Mouse (Mus musculus) CD4-positive naive resting alpha-beta T cell, adult 76 days (primary cell): Measurements from ENCODE around the gene C1qb. TPM values are rescaled to one million over a fixed set of nuclear protein-coding genes. Genes with fewer than 3 reads are reported as not detected.

Source experiments
- total RNA-seq: library from RNA; stranded (reverse); gene quantifications from one replicate; pipeline ENCODE4 v1.2.4, GENCODE M21; 2023

C1qb gene
- 9.1 TPM for total RNA-seq

DNA sequence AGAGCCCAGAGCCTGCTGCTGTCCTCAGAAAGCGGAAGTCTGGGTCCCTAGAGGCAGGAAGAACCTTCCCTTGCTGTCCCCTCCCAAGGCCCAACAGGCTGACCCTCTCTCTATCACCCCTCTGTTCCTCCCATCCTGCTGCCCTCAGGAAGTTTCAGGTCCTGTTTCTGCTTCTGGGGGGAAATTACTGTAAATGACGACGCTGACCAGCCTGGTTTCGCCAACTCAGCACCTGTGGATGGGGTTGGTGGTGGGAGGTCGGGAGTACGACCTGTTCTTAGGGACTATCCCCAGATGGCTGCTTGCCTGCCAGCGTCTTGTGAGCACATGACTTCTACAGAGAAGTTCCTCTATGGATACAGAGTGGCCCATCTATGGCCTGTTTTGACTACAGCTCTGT is at the start of gene C1qb:
TSS of gene C1qb (minus strand) at position 87 of the 400 bp plus-strand sequence.

DNA sequence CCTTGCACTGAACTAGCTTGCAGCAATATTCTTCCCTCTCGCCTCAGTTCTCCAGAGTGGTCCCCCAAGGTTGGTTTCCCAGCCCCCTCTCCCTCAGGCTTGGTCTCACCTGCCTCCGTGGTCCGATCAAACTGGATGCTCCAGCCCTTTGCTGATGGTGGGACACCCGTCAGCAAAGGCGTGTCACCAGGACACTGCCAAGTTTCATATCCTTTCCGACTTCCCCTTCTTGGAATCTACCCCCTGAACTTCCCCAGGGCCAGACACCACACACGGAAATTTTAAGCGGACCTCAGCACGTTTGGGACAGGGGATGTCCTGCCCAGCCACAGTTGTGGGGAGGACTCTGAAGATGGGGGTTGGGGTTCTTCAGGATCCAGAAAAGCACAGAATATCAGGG is 12.7 kb upstream of the C1qb start, which contains the start of gene C1qa:
TSS of gene C1qa (minus strand) at position 167 of the 400 bp plus-strand sequence.

GRCm38 (mm10) chr4:136892811-136893210 is 6.8 kb upstream of the C1qb start, which contains the start of gene C1qc:
Gene C1qc (minus strand): TSS chr4:136893065.

GRCm38 (mm10) chr4:136835621-136836386 is 50.2 kb downstream of the C1qb start, which contains the start of gene Ephb2:
Gene Ephb2 (minus strand): TSS chr4:136835988.

Other genes with a start within 250 kb of the C1qb start
- gene Ephb2, start 50.2 kb downstream of the C1qb start, total RNA-seq = 0.18 TPM
- 13.5 TPM for gene C1qc, start 6.9 kb upstream of the C1qb start, total RNA-seq
- 11.3 TPM for gene C1qa, start 12.6 kb upstream of the C1qb start, total RNA-seq
- gene Epha8, start 70.6 kb upstream of the C1qb start, total RNA-seq = not detected
- gene Zbtb40, start 162.6 kb upstream of the C1qb start, total RNA-seq = 25.4 TPM